Mouse (Mus musculus): ENCODE results near the gene Hspd1. TPM values are rescaled to one million over a fixed set of nuclear protein-coding genes. Genes with fewer than 3 reads are reported as not detected.
A peak's percentile ranks its signal among the peaks of the same experiment; 100 is the strongest.
"Not testable (repeated sequence)": the region's sequence is repeated elsewhere in the genome, so short reads cannot be mapped to it uniquely, and the experiment has no call there.

The Hspd1 gene
- 304 and 325 TPM in 2 replicates for polyA plus RNA-seq (2016; fragmentation: Nextera tagmentation; extraction: Ambion mirVana)

- Histone ChIP-seq H3K9me3 (replicated peaks) (no peaks in the 10 kb centered on the region), H3K27me3 (no peaks in the 10 kb centered on the region), H3K4me2 (replicated peaks) (peak within 1 kb of the TSS; percentile 91), H3K9ac (peak within 1 kb of the TSS; percentile 94), H3K4me3 (peak within 1 kb of the TSS; percentile 95), H3K4me1 (peaks cover 32% of the 10 kb centered on the region), H3K27ac (peak within 1 kb of the TSS; percentile 96), H3K36me3 (peaks cover 25% of the 10 kb centered on the region)
- ATAC-seq (ENCODE audit: low FRiP score) = peak; percentile 95
- under 1% methylated on average over 64 of the region's 76 CpGs for WGBS
Measured at GRCm38 (mm10) chr1:55087932-55088610, at the start of gene Hspd1, which contains the start of gene Hspe1. Gene Hspd1 (minus strand): TSS chr1:55088243. Gene Hspe1 (plus strand): TSS chr1:55088132.

GRCm38 (mm10) chr1:55135846-55136245, 47.8 kb upstream of the Hspd1 start:
- H3K9me3 ChIP-seq (replicated peaks) = no peaks in the 10 kb centered on the region
- 98% methylated on average over 1 of the region's 1 CpGs for WGBS
- peaks cover 20% of the 10 kb centered on the region for H3K36me3 ChIP-seq
- ATAC-seq (ENCODE audit: low FRiP score) = no peak
- H3K4me1 ChIP-seq = peaks cover 16% of the 10 kb centered on the region
- H3K27ac ChIP-seq = no peak overlapping the region
- no peak overlapping the region for H3K4me2 ChIP-seq (replicated peaks)
- H3K27me3 ChIP-seq = no peaks in the 10 kb centered on the region
- no peak overlapping the region for H3K4me3 ChIP-seq
- no peak overlapping the region for H3K9ac ChIP-seq

GRCm38 (mm10) chr1:55134301-55134700, 46.3 kb upstream of the Hspd1 start:
- Histone ChIP-seq H3K4me3 (no peak overlapping the region), H3K36me3 (peaks cover 11% of the 10 kb centered on the region; the same call in 1 of the 2 replicates), H3K9me3 (replicated peaks) (no peaks in the 10 kb centered on the region), H3K27me3 (no peaks in the 10 kb centered on the region), H3K4me1 (peaks cover 20% of the 10 kb centered on the region), H3K4me2 (replicated peaks) (no peak overlapping the region), H3K27ac (no peak overlapping the region), H3K9ac (no peak overlapping the region)
- WGBS = 98% methylated on average over 3 of the region's 3 CpGs
- ATAC-seq (ENCODE audit: low FRiP score) = no peak

GRCm38 (mm10) chr1:55133173-55133572, 45.1 kb upstream of the Hspd1 start:
- no peak overlapping the region for H3K27ac ChIP-seq
- no peak for ATAC-seq (ENCODE audit: low FRiP score)
- H3K27me3 ChIP-seq = no peaks in the 10 kb centered on the region
- H3K4me1 ChIP-seq = peaks cover 20% of the 10 kb centered on the region
- no peaks in the 10 kb centered on the region for H3K9me3 ChIP-seq (replicated peaks)
- peak overlapping the region; percentile 13 for H3K4me2 ChIP-seq (replicated peaks)
- 68% methylated on average over 2 of the region's 2 CpGs for WGBS
- no peak overlapping the region for H3K9ac ChIP-seq
- no peak overlapping the region for H3K4me3 ChIP-seq
- H3K36me3 ChIP-seq = 0 out of 2 replicates have a peak, but pooled peaks cover 7% of the 10 kb centered on the region

- ATAC-seq (ENCODE audit: low FRiP score) = no peak
- WGBS = 80% methylated on average over 4 of the region's 4 CpGs
Measured at GRCm38 (mm10) chr1:55132308-55132707, 44.3 kb upstream of the Hspd1 start.

GRCm38 (mm10) chr1:55131424-55132014, 43.5 kb upstream of the Hspd1 start:
- Histone ChIP-seq H3K4me2 (replicated peaks) (peak overlapping the region; percentile 65), H3K9ac (peak overlapping the region; percentile 98), H3K9me3 (replicated peaks) (no peaks in the 10 kb centered on the region), H3K4me3 (peak overlapping the region; percentile 95), H3K36me3 (0 out of 2 replicates have a peak, but pooled peaks cover 4% of the 10 kb centered on the region), H3K27me3 (no peaks in the 10 kb centered on the region), H3K4me1 (peaks cover 20% of the 10 kb centered on the region), H3K27ac (peak overlapping the region; percentile 99)
- peak; percentile 91 for ATAC-seq (ENCODE audit: low FRiP score)
- under 1% methylated on average over 38 of the region's 47 CpGs for WGBS

More at GRCm38 (mm10) chr1:55132308-55132707, 44.3 kb upstream of the Hspd1 start:
- Histone ChIP-seq H3K27ac (no peak overlapping the region), H3K4me3 (peak overlapping the region; percentile 95), H3K27me3 (no peaks in the 10 kb centered on the region), H3K9ac (peak overlapping the region; percentile 98), H3K4me2 (replicated peaks) (peak overlapping the region; percentile 65), H3K4me1 (peaks cover 20% of the 10 kb centered on the region), H3K9me3 (replicated peaks) (no peaks in the 10 kb centered on the region), H3K36me3 (0 out of 2 replicates have a peak, but pooled peaks cover 4% of the 10 kb centered on the region)

GRCm38 (mm10) chr1:55130943-55131401, 42.9 kb upstream of the Hspd1 start, which contains the start of gene Mob4:
Gene Mob4 (plus strand): TSS chr1:55131231.
- H3K9ac ChIP-seq = peak within 1 kb of the TSS; percentile 98
- no peaks in the 10 kb centered on the region for H3K27me3 ChIP-seq
- peak; percentile 99 for ATAC-seq (ENCODE audit: low FRiP score)
- H3K4me3 ChIP-seq = peak within 1 kb of the TSS; percentile 95
- H3K9me3 ChIP-seq (replicated peaks) = no peaks in the 10 kb centered on the region
- peaks cover 20% of the 10 kb centered on the region for H3K4me1 ChIP-seq
- 0 out of 2 replicates have a peak, but pooled peaks cover 4% of the 10 kb centered on the region for H3K36me3 ChIP-seq
- H3K4me2 ChIP-seq (replicated peaks) = peak within 1 kb of the TSS; percentile 65
- under 1% methylated on average over 42 of the region's 42 CpGs for WGBS
- H3K27ac ChIP-seq = peak within 1 kb of the TSS; percentile 99

GRCm38 (mm10) chr1:55130190-55130916, 42.3 kb upstream of the Hspd1 start:
- H3K9ac ChIP-seq = peak overlapping the region; percentile 50
- H3K4me3 ChIP-seq = peak overlapping the region; percentile 95
- 73% methylated on average over 10 of the region's 10 CpGs for WGBS
- H3K27me3 ChIP-seq = no peaks in the 10 kb centered on the region
- H3K4me1 ChIP-seq = peaks cover 20% of the 10 kb centered on the region
- H3K27ac ChIP-seq = peak overlapping the region; percentile 99
- ATAC-seq (ENCODE audit: low FRiP score) = no peak
- H3K36me3 ChIP-seq = 0 out of 2 replicates have a peak, but pooled peaks cover 4% of the 10 kb centered on the region
- no peaks in the 10 kb centered on the region for H3K9me3 ChIP-seq (replicated peaks)
- H3K4me2 ChIP-seq (replicated peaks) = peak overlapping the region; percentile 65

- H3K27ac ChIP-seq = no peak overlapping the region
- H3K9ac ChIP-seq = no peak overlapping the region
- H3K27me3 ChIP-seq = no peaks in the 10 kb centered on the region
- peaks cover 20% of the 10 kb centered on the region for H3K4me1 ChIP-seq
- 0 out of 2 replicates have a peak, but pooled peaks cover 4% of the 10 kb centered on the region for H3K36me3 ChIP-seq
- H3K9me3 ChIP-seq (replicated peaks) = no peaks in the 10 kb centered on the region
- H3K4me3 ChIP-seq = no peak overlapping the region
- no peak overlapping the region for H3K4me2 ChIP-seq (replicated peaks)
- WGBS = 89% methylated on average over 5 of the region's 5 CpGs
- ATAC-seq (ENCODE audit: low FRiP score) = no peak
Measured at GRCm38 (mm10) chr1:55129716-55130115, 41.7 kb upstream of the Hspd1 start.

GRCm38 (mm10) chr1:55124136-55124535, 36.1 kb upstream of the Hspd1 start:
- not testable (repeated sequence) for H3K9ac ChIP-seq; ATAC-seq (ENCODE audit: low FRiP score); H3K27me3 ChIP-seq; H3K9me3 ChIP-seq (replicated peaks); H3K4me3 ChIP-seq; H3K27ac ChIP-seq; H3K4me1 ChIP-seq; H3K36me3 ChIP-seq; H3K4me2 ChIP-seq (replicated peaks)
- WGBS = 94% methylated on average over 2 of the region's 2 CpGs

GRCm38 (mm10) chr1:55123561-55123960, 35.5 kb upstream of the Hspd1 start:
- Histone ChIP-seq H3K36me3 (no peaks in the 10 kb centered on the region), H3K4me2 (replicated peaks) (no peak overlapping the region), H3K9ac (no peak overlapping the region), H3K9me3 (replicated peaks) (no peaks in the 10 kb centered on the region), H3K27me3 (no peaks in the 10 kb centered on the region), H3K27ac (no peak overlapping the region), H3K4me3 (no peak overlapping the region), H3K4me1 (no peaks in the 10 kb centered on the region)
- 93% methylated on average over 2 of the region's 2 CpGs for WGBS
- no peak for ATAC-seq (ENCODE audit: low FRiP score)

- Histone ChIP-seq H3K9me3 (replicated peaks) (no peaks in the 10 kb centered on the region), H3K9ac (no peak overlapping the region), H3K4me3 (no peak overlapping the region), H3K4me1 (no peaks in the 10 kb centered on the region), H3K4me2 (replicated peaks) (no peak overlapping the region), H3K36me3 (no peaks in the 10 kb centered on the region), H3K27me3 (no peaks in the 10 kb centered on the region), H3K27ac (no peak overlapping the region)
- 89% methylated on average over 5 of the region's 5 CpGs for WGBS
- no peak for ATAC-seq (ENCODE audit: low FRiP score)
Measured at GRCm38 (mm10) chr1:55123046-55123445, 35.0 kb upstream of the Hspd1 start.

Measured in hindbrain, embryonic 12.5 days (tissue).